Mouse (Mus musculus): ENCODE measurements around the gene Neto2. TPM values are rescaled to one million over a fixed set of nuclear protein-coding genes. Genes with fewer than 3 reads are reported as not detected.

Gene Neto2
- polyA plus RNA-seq, 1 experiment = 0.18 TPM

DNA sequence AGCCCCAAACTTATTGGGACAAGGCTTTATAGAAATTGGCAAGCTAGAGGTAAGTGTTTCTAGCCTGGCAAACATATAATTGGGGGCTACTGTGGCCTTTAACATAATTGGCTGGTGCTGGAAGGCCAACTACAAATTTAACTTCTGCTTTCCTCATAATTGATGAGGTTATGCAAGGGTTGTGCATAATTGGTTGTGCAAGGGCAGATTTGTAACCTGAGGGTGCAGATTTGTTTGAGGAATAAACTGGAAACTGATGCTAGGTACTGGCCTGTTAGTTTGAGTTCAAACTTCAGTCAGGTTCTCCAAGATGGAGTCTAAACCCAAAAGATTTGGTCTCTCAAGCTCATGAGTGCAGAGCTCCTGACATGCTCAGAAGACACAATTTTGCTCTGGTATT is 92.9 kb downstream of the Neto2 start:
- Histone ChIP-seq H3ac (ENCODE audit: control insufficient read depth, insufficient read length, low read depth) (no peak overlapping the region), H3K27me3 (ENCODE audit: control insufficient read depth, insufficient read depth, insufficient read length) (no peaks in the 10 kb centered on the region), H3K79me2 (ENCODE audit: control insufficient read depth, insufficient read depth) (no peaks in the 10 kb centered on the region), H3K36me3 (ENCODE audit: control insufficient read depth, insufficient read depth) (no peaks in the 10 kb centered on the region), H3K4me3 (ENCODE audit: insufficient read depth, poor library complexity, severe bottlenecking) (no peak overlapping the region), H3K79me3 (ENCODE audit: low read depth) (no peaks in the 10 kb centered on the region)
- TF ChIP-seq MYOD1 (IDR thresholded peaks at IDR 0.05; ENCODE audit: control insufficient read depth, insufficient read length, low read depth) (no peak), CTCF (IDR thresholded peaks at IDR 0.05; ENCODE audit: control insufficient read depth, insufficient read depth, insufficient read length) (no peak), CEBPB (IDR thresholded peaks at IDR 0.05; ENCODE audit: low read depth) (no peak), MAX (IDR thresholded peaks at IDR 0.05) (no peak), FOSL1 (IDR thresholded peaks at IDR 0.05; ENCODE audit: insufficient read depth, low read length, poor library complexity, severe bottlenecking) (no peak), MYOG (IDR thresholded peaks at IDR 0.05; ENCODE audit: control insufficient read depth, extremely low read depth, insufficient read length) (no peak), USF1 (IDR thresholded peaks at IDR 0.05; ENCODE audit: low read depth) (no peak)

DNA sequence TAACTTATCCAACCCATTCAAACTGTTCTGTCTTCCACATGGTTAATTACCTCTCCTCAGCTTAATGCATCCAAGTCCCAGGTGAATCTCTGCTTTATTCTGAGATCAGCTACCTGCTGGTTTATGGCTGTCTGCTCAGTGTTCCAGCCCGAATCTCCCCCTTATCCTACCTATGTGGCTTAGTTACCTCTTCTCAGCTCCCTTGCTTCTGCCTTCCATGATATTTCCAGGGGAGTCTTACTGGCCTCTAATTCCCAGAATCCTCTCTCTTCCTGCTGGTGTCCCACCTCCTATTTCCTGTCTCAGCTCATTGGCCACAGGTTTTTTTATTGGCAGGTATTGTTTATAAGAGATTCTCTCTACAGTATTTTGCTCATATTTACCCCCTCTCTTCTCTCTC is 93.8 kb downstream of the Neto2 start:
- Histone ChIP-seq H3K27me3 (ENCODE audit: control insufficient read depth, insufficient read depth, insufficient read length) (no peaks in the 10 kb centered on the region), H3K36me3 (ENCODE audit: control insufficient read depth, insufficient read depth) (no peaks in the 10 kb centered on the region)
- TF ChIP-seq MYOD1 (IDR thresholded peaks at IDR 0.05; ENCODE audit: control insufficient read depth, insufficient read length, low read depth) (no peak), CEBPB (IDR thresholded peaks at IDR 0.05; ENCODE audit: low read depth) (no peak), MAX (IDR thresholded peaks at IDR 0.05) (no peak), USF1 (IDR thresholded peaks at IDR 0.05; ENCODE audit: low read depth) (no peak), FOSL1 (IDR thresholded peaks at IDR 0.05; ENCODE audit: insufficient read depth, low read length, poor library complexity, severe bottlenecking) (no peak), MYOG (IDR thresholded peaks at IDR 0.05; ENCODE audit: control insufficient read depth, extremely low read depth, insufficient read length) (no peak), CTCF (IDR thresholded peaks at IDR 0.05; ENCODE audit: control insufficient read depth, insufficient read depth, insufficient read length) (no peak)

DNA sequence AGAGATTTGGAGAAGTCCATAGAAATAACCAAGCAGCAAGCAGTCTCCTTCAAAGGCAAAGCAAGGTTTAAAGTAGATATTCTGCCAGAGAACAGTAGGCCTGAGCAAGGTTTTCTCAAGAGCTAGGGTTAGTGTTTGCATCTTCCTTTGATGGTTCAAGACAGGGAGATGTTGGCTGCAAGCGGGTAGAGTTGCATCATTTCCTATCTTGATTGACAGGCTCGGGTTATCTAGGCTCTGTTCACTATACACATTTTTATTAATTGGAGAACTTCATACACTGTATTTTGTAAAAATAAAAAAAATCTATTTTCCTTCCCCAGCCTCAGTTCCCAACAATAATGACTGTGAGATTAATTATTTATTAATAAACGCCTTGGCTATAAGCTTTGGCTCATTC is 94.2 kb downstream of the Neto2 start:
- no peak overlapping the region for H3ac ChIP-seq (ENCODE audit: control insufficient read depth, insufficient read length, low read depth)
- no peaks in the 10 kb centered on the region for H3K79me2 ChIP-seq (ENCODE audit: control insufficient read depth, insufficient read depth)
- no peaks in the 10 kb centered on the region for H3K27me3 ChIP-seq (ENCODE audit: control insufficient read depth, insufficient read depth, insufficient read length)
- no peaks in the 10 kb centered on the region for H3K36me3 ChIP-seq (ENCODE audit: control insufficient read depth, insufficient read depth)
- H3K4me3 ChIP-seq (ENCODE audit: insufficient read depth, poor library complexity, severe bottlenecking) = no peak overlapping the region
- TF ChIP-seq USF1 (IDR thresholded peaks at IDR 0.05; ENCODE audit: low read depth) (no peak), MYOG (IDR thresholded peaks at IDR 0.05; ENCODE audit: control insufficient read depth, extremely low read depth, insufficient read length) (no peak), MYOD1 (IDR thresholded peaks at IDR 0.05; ENCODE audit: control insufficient read depth, insufficient read length, low read depth) (no peak), FOSL1 (IDR thresholded peaks at IDR 0.05; ENCODE audit: insufficient read depth, low read length, poor library complexity, severe bottlenecking) (no peak), CTCF (IDR thresholded peaks at IDR 0.05; ENCODE audit: control insufficient read depth, insufficient read depth, insufficient read length) (no peak), CEBPB (IDR thresholded peaks at IDR 0.05; ENCODE audit: low read depth) (no peak), MAX (IDR thresholded peaks at IDR 0.05) (no peak)
- H3K79me3 ChIP-seq (ENCODE audit: low read depth) = no peaks in the 10 kb centered on the region

More for the DNA sequence above, 93.8 kb downstream of the Neto2 start:
- H3K4me3 ChIP-seq (ENCODE audit: insufficient read depth, poor library complexity, severe bottlenecking) = no peak overlapping the region
- no peak overlapping the region for H3ac ChIP-seq (ENCODE audit: control insufficient read depth, insufficient read length, low read depth)
- no peaks in the 10 kb centered on the region for H3K79me2 ChIP-seq (ENCODE audit: control insufficient read depth, insufficient read depth)
- H3K79me3 ChIP-seq (ENCODE audit: low read depth) = no peaks in the 10 kb centered on the region

DNA sequence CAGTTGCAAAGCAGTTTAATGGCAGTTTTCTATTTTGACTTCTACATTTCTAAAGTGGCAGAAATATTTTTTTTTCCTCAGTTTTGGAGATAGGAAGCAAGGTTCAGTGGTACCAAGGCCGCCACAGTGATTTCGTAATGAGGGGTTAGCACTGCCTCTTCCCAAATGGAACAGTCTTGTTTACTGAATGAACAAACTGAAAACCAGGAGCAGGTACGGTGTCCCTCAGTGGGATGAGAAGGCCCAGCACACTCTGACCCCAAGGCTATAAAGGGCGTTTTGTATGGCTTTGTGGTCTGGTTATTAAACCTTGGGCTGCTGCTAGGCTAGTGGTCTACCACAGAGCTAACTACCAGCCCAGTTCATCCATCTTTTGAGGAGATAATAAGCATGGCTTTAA is 96.5 kb downstream of the Neto2 start:
- TF ChIP-seq USF1 (IDR thresholded peaks at IDR 0.05; ENCODE audit: low read depth) (no peak), CTCF (IDR thresholded peaks at IDR 0.05; ENCODE audit: control insufficient read depth, insufficient read depth, insufficient read length) (no peak), MYOD1 (IDR thresholded peaks at IDR 0.05; ENCODE audit: control insufficient read depth, insufficient read length, low read depth) (no peak), CEBPB (IDR thresholded peaks at IDR 0.05; ENCODE audit: low read depth) (no peak), MYOG (IDR thresholded peaks at IDR 0.05; ENCODE audit: control insufficient read depth, extremely low read depth, insufficient read length) (no peak), FOSL1 (IDR thresholded peaks at IDR 0.05; ENCODE audit: insufficient read depth, low read length, poor library complexity, severe bottlenecking) (no peak), MAX (IDR thresholded peaks at IDR 0.05) (no peak)
- no peaks in the 10 kb centered on the region for H3K36me3 ChIP-seq (ENCODE audit: control insufficient read depth, insufficient read depth)
- H3K4me3 ChIP-seq (ENCODE audit: insufficient read depth, poor library complexity, severe bottlenecking) = no peak overlapping the region
- no peaks in the 10 kb centered on the region for H3K27me3 ChIP-seq (ENCODE audit: control insufficient read depth, insufficient read depth, insufficient read length)
- no peaks in the 10 kb centered on the region for H3K79me3 ChIP-seq (ENCODE audit: low read depth)
- H3ac ChIP-seq (ENCODE audit: control insufficient read depth, insufficient read length, low read depth) = no peak overlapping the region
- no peaks in the 10 kb centered on the region for H3K79me2 ChIP-seq (ENCODE audit: control insufficient read depth, insufficient read depth)

DNA sequence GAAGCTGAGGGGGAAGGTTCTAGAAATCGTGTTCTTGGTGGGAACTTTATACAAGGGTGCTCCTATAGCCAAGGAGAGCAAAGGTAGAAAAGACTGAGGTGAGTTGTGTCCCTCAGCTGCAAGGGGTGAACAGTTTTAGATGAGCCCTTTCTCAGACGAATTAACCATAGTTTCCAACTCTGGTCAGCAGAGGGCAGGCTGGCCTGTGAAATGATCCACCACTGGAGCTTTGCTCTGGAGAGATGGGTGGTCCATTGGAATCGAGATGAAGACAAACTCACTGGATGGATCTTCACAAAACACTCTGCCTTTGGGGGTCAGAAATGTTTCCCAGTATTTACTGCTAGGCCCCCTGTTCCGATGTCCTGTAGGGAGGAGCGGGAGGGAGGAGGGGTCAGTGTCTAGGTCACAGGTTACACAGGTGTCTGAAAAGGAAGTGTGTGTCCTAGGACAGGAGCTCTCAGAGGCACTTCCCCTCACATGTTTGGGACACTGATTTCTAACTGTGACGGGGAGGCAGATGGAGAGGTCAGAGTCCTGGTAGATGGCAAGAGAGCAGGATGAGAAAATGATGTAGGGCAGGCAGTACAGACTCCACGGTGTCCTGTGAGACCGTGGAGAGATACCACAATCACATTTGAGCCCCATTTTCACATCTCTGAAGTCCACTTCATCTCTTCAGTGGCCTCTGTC is 97.4 kb downstream of the Neto2 start:
- Histone ChIP-seq H3K27me3 (ENCODE audit: control insufficient read depth, insufficient read depth, insufficient read length) (no peaks in the 10 kb centered on the region), H3K4me3 (ENCODE audit: insufficient read depth, poor library complexity, severe bottlenecking) (no peak overlapping the region), H3K79me2 (ENCODE audit: control insufficient read depth, insufficient read depth) (no peaks in the 10 kb centered on the region), H3K36me3 (ENCODE audit: control insufficient read depth, insufficient read depth) (no peaks in the 10 kb centered on the region), H3K79me3 (ENCODE audit: low read depth) (no peaks in the 10 kb centered on the region), H3ac (ENCODE audit: control insufficient read depth, insufficient read length, low read depth) (no peak overlapping the region)
- TF ChIP-seq MYOD1 (IDR thresholded peaks at IDR 0.05; ENCODE audit: control insufficient read depth, insufficient read length, low read depth) (no peak), MYOG (IDR thresholded peaks at IDR 0.05; ENCODE audit: control insufficient read depth, extremely low read depth, insufficient read length) (no peak), MAX (IDR thresholded peaks at IDR 0.05) (no peak), CTCF (IDR thresholded peaks at IDR 0.05; ENCODE audit: control insufficient read depth, insufficient read depth, insufficient read length) (no peak), CEBPB (IDR thresholded peaks at IDR 0.05; ENCODE audit: low read depth) (no peak), USF1 (IDR thresholded peaks at IDR 0.05; ENCODE audit: low read depth) (no peak), FOSL1 (IDR thresholded peaks at IDR 0.05; ENCODE audit: insufficient read depth, low read length, poor library complexity, severe bottlenecking) (no peak)
